Mouse (Mus musculus) layer of hippocampus, postnatal 14 days (tissue): ENCODE data around the gene Kpna6. TPM values are rescaled to one million over a fixed set of nuclear protein-coding genes. Genes with fewer than 3 reads are reported as not detected.
"Not testable (repeated sequence)": the region's sequence is repeated elsewhere in the genome, so short reads cannot be mapped to it uniquely, and the experiment has no call there.

Experiments
- DNase-seq, 2 experiments: peaks; one replicate each; pipeline ENCODE4 v3.0.0; 2021 to 2022; ENCODE audit warnings: low spot score in 2 of 2, mixed read lengths in 1 of 2
- long read RNA-seq, 2 experiments: library from polyadenylated mRNA; stranded (forward); transcript quantifications; one replicate each; pipeline ENCODE4 v2.0.0; 2021
- total RNA-seq, 2 experiments: library from RNA; stranded (reverse); gene quantifications; 2 replicates each; pipeline ENCODE4 v1.2.3; 2021

The Kpna6 gene
- 10 to 100 TPM; 88.9 to 93.4 TPM for total RNA-seq
- long read RNA-seq, experiment 1, full-length matches to known transcripts: 3 of 17 reads
- long read RNA-seq, experiment 1, partial matches to known transcripts: 0 of 17 reads
- long read RNA-seq, experiment 1, other reads (novel, unspliced or antisense): 14 of 17 reads
- long read RNA-seq, experiment 2, full-length matches to known transcripts: 3 of 18 reads
- long read RNA-seq, experiment 2, partial matches to known transcripts: 1 of 18 reads
- long read RNA-seq, experiment 2, other reads (novel, unspliced or antisense): 14 of 18 reads

DNA sequence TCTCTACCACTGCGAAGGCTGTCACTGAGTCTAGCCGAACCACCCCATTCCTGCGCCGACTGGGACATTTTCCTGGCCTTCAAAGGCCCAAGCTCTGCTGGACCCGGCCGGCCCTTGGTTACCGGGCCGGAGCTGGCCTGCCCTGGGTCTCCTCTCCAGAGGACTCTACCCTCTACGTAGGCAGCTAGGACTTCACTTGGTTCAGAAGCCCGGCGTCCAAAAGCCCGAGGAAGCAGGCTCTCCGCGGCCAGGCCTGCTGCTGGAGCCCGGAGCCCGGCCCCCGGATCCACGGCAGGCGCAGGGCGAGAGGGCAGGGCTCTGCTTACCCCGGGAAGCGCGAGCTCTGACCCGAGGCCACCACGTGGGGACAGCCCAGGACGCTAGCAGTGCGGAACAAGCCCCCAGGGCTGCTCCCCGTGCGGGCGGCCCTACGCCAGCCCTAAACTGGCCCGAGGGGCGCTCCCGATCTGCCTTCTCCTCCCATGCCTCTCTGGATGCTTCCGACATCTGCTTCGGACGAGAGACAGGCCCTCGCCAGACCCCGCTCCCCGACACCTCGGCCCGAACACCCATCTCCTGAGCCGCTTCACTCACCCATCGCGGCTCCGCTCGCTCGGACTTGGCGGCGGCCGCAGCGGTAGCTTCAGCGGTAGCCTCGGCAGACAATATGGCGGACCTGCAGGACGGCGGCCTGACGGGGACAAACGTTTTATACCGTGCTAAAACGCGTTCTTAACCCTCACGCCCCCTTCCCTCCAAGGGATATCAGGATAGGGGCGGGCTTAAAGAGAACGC is at the start of gene Kpna6:
Gene Kpna6, minus strand, starts transcription at position 685 of the 795 bp plus-strand sequence.
- peak; percentile 93 to 94 for DNase-seq

- no peak for DNase-seq
These were observed 43.7 kb upstream of the Kpna6 start for GRCm38 (mm10) chr4:129716310-129716709.

DNA sequence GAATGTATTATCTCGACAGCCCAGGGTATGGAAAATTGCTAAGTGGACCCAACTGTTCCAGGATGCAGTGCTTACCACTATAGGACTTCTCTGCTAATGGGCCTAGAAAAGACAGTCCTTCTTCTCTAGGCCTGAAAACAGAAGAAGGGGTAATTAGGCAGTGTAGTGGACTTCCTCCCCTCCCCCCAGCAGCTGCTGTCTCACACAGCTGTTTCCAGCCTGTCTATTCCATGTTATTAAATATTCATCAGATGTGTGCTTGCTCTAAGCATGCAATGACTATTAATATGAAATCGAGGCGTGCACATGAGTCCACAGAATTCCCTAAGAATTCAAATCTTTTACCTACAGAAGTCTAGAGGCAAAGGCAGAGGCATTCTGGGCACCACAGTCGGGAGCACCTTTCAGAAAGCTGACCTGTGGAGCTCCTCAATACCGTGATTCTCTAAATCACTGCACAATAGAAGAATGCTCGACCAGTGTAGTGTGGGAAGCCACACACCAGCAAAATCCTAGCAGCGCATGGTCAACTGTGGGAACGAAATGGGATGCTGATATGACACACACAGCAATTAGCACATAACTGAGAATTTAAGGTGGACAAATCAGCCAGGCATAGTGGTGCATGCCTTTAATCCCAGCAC is 37.0 kb upstream of the Kpna6 start:
- no peak for DNase-seq

DNA sequence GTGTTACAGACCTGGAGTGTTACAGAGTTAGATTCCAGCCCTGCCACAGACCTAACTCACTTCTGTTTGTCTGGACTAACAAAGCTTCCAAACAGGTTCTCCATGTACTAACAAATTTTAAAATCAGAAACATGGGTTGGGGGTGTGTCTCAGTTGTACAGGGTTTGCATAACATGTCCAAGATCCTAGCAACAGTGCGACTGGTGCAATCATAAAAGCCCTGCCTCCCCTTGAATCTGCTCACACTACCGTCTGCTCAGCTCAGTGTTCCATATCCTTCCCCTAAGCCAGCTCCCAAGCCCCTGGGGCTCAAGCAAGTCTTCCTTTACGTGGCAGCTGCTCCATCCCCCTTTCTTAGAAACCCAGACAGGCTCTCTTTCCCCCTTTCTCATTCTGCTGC is 34.2 kb upstream of the Kpna6 start:
- DNase-seq: peak in 1 of 2 experiments; percentile 55

DNA sequence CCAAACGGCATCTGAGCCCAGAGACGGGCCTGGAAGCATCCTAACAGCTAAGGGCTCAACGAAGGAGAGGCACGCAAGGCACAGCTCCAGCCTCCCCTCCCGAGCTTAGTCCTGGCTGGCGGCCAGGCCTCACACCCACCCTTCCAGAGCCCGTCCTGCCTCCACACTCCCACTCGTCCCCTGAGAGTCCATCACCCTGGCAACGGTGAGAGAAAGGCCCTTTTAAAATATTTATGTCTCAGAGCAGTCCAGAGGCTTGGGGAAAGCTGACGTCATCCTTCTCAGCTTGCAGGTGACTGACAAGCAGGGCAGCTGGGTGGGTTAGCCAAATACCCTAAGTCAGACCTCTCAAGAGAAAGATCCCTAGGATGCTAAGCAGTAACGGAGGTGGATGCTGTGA is 29.9 kb upstream of the Kpna6 start:
- peak; percentile 68 to 78 for DNase-seq

DNA sequence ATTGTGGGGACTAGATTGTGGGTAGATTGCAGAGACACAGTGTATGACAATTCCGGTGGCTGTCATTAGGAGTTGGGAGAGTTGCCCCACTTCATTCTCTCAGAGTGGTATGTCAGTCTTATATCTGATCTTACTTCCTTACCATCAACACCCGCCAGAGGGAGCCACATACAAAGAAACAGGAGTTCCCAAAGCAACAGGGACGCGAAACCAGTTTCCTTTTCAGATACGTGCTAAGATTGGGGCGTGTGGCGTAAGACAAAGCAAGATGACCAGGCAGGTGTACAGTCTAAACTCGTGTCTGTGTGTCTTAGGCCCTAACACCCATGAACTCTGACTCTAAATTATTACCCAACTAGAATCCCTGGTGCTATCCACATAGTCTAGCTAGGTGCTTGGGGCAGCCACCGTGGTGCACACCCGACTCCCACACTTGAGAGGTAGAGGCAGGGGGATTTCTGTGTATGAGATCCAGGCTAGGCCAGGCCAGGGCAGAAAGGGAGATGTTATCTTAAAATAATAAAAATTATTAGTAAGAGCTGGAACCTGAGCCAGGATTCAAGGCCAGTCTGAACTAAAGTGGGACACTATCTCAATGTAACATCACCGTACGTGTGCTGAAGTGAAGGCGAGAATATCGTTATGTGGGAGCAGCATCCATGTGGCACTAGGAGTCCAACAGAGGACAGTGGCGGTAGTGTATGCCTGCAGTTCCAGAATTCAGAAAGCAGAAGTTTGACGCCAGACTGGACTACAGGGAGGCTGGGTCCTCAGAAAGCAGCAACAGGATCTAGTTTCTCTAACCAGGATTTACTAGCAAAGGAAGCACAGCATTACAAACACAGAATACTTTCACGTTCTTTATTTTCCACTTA is 29.2 kb upstream of the Kpna6 start:
- DNase-seq: peak; percentile 83 to 93

DNA sequence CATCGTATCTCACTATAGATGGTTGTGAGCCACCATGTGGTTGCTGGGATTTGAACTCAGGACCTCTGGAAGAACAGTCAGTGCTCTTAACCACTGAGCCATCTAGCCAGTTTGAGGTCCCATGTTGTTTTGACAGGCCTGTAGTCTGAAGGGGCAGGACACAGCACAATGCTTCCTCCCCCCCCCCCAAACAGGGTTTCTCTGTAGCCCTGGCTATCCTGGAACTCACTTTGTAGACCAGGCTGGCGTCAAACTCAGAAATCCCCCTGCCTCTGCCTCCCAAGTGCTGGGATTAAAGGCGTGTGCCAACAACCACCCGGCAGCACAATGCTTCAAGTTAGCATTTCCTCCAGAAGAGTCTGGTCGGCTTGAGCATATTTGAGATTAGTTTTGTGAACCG is 28.1 kb upstream of the Kpna6 start:
- not testable (repeated sequence) for DNase-seq

DNA sequence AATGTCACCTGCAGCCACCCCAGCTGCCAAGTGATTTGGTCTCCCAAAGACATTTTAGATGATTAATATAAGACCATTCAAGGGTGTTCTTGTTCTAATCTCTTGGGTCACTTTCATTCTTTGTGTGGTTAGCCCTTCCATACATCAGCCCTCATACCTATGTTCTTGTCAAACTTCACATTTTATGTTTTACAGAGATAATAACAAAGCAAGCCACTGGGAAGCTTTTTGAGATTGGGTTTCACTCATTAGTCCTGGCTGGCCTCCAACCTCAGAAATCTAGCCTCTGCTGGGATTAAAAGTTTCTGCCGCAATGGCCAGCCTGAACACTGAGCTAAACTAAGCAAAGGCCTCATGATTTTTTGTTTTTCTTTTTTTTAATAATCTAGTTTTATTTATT is 27.6 kb upstream of the Kpna6 start:
- no peak for DNase-seq

- no peak for DNase-seq
These were observed 24.6 kb upstream of the Kpna6 start for GRCm38 (mm10) chr4:129697191-129697590.

DNA sequence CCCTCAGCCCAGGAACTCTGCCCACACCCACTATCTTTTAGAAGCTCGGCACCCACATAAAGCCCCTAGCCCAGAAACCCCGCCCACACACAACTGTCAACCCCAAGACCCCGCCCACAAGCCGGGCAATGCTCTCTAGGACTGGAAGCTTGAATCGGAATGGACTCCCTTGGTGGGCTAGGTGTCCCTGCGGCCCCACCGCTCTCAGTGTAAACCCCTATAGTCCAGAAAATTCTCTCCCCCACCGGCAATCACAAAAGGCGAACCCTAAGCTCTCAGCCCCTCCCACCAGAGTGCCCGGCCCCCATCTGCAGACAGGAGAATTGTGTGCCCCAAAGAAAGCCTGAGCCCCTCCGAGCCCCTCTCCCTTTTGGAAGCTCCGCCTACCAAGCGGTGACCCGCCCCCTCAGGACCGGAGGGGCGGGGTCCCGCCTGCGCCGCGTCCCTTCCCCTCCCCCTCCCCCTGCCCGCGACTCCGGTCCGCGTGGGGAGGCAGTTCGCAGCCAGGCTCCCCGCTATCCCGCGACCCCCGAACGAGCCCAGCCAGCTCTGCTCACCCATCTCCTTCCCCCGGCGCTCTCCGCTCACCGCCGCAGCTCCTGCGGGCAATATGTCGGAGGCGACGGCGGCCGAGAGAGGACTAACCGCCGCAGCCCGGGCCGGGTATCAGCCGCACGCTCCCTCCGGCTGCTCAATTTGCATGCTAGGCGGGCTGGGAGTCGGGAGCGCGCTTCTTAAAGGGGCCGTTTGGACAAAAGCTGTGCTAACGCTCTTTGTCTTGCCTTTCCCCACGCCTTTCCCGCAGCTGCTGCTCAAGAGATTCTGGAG is 23.8 kb upstream of the Kpna6 start, which contains the start of gene Tmem39b:
Gene Tmem39b, minus strand, starts transcription at position 681 of the 828 bp plus-strand sequence.
- DNase-seq: peak; percentile 90 to 94

GRCm38 (mm10) chr4:129695815-129696157 is 23.2 kb upstream of the Kpna6 start:
- DNase-seq: no peak

DNA sequence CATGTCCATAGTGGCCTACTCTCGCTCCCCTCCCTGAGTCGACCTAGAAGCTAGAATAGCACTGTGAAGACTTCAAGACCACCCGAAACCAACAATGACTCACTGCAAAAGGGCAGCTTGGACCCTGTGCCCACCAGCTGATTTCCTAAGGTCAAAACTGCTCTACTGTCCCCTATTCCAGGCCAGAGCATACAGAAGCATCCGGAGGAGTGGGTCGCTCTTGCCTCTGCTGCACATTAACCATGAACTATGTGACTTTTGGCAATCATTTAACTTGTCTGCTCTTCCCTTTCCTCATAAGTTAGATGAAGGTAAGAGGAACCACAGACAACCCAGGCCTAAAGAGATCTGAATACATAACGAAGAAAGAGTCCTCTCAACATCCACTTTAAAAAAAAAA is 12.0 kb upstream of the Kpna6 start:
- no peak for DNase-seq

GRCm38 (mm10) chr4:129683901-129684493 is 11.4 kb upstream of the Kpna6 start:
- no peak for DNase-seq

GRCm38 (mm10) chr4:129681837-129682236 is 9.3 kb upstream of the Kpna6 start:
- no peak for DNase-seq

GRCm38 (mm10) chr4:129672878-129673449 is 397 bp upstream of the Kpna6 start:
- DNase-seq: no peak

- DNase-seq: peak; percentile 22 to 51
These were observed 980 bp downstream of the Kpna6 start for GRCm38 (mm10) chr4:129671491-129672082.

- no peak for DNase-seq
These were observed 10.2 kb downstream of the Kpna6 start for GRCm38 (mm10) chr4:129662255-129662813.

GRCm38 (mm10) chr4:129661584-129661983 is 11.0 kb downstream of the Kpna6 start:
- no peak for DNase-seq

DNA sequence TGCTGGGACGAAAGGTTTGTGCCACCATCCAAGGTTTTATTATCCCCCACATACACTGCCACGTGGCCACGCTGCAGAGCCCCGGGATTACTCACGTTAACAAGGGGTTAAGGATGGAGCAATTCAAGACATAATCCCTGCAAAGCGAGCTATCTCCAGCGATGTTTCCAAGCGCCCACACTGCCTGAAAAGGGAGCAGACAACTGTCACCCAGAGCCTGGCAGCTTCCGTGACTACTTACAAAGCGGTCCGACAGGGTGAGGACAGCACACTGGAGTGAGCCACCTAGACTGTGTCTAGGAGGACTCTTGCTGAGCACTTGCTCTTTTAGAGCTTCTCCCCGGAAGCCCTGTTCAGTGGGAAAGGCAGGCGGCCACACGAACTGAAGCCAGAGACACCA is 17.8 kb downstream of the Kpna6 start:
- DNase-seq: no peak
